ENCODE assay signal across 25 mouse cellular contexts in the genomic region with DNA sequence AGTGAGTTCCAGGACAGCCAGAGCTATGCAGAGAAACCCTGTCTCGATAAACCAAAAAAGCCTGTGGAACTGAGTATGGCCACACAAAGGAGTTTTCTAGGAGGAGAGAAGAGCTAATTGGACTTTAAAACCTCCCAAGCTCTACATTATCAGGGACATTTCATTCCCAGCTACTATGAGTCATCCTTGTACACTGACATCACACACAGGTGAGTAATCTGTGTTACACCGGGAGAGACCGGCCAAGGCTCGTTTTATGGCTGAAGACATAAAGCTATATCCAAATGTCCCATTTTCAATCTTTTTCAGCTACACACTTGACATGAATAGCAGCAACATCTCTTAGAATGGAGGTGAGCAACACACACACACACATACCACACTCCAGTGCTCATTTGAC.
DNase-seq lines count a peak whose midpoint lies in the region; ATAC-seq and TF ChIP-seq lines count a peak whose summit lies in the region.
"Had no signal": no experiment of that assay in that cellular context is flagged by ENCODE, and none has a peak within 500 bp of the region (broad histone marks: within the 10 kb centered on the region; RNA-seq: fewer than 3 reads in every experiment).

No protein-coding gene starts in this region.

- no peaks in the 10 kb centered on the region for H3K27me3 ChIP-seq in intestine, embryonic 16.5 days (replicated peaks; ENCODE audit: control insufficient read depth, insufficient read depth, low read length)
- H3K27me3 ChIP-seq in stomach, postnatal 0 days (ENCODE audit: control insufficient read depth, insufficient read depth, low read length): no peaks in the 10 kb centered on the region
- H3K27me3 ChIP-seq: CH12.LX; embryonic facial prominence, embryonic 13.5 days; embryonic facial prominence, embryonic 15.5 days; forebrain, embryonic 12.5 days had no signal

- no peak for TF ChIP-seq EP300 in stomach, postnatal 0 days (optimal IDR thresholded peaks at IDR 0.05)

- no peak overlapping the region for H3K27ac ChIP-seq in intestine, embryonic 16.5 days (ENCODE audit: low read length)
- no peak overlapping the region for H3K27ac ChIP-seq in stomach, postnatal 0 days (replicated peaks)
- H3K27ac ChIP-seq: embryonic facial prominence, embryonic 13.5 days; embryonic facial prominence, embryonic 15.5 days; forebrain, embryonic 10.5 days; forebrain, embryonic 12.5 days had no signal

- DNase-seq in brain, adult 2 months (ENCODE audit: low read depth, low spot score): peak; percentile 11
- DNase-seq in stomach, postnatal 0 days (ENCODE audit: low spot score): no peak
- no peak for DNase-seq in frontal cortex, postnatal 10 days (ENCODE audit: low spot score in 2 of 2)
- DNase-seq in heart, postnatal 36 days: no peak
- DNase-seq: adrenal gland, adult 2 months; adrenal gland, postnatal 10 days; adrenal gland, postnatal 25 days; B cell, adult 2 months; cerebellum, adult 11-12 months; cerebellum, adult 2 months; cerebellum, adult 9-10 months; cerebellum, postnatal 14 days; cerebellum, postnatal 36 days; embryo, embryonic 11 days had no signal

- ATAC-seq in intestine, embryonic 16.5 days: peak; percentile 83
- ATAC-seq in stomach, postnatal 0 days (ENCODE audit: low FRiP score, low TSS enrichment): 0 out of 2 replicates have a peak, but pooled peaks have one; percentile 72
- ATAC-seq: CD4-positive, CD25-positive, alpha-beta regulatory T cell, adult 4 months; forebrain, embryonic 14.5 days; forebrain, embryonic 16.5 days had no signal

- no peak overlapping the region for H3K9ac ChIP-seq in intestine, embryonic 16.5 days (ENCODE audit: low read depth, low read length)
- H3K9ac ChIP-seq in stomach, postnatal 0 days (ENCODE audit: low read length): no peak overlapping the region
- H3K9ac ChIP-seq: embryonic facial prominence, embryonic 13.5 days; embryonic facial prominence, embryonic 15.5 days; forebrain, embryonic 12.5 days had no signal

- no peak overlapping the region for H3K4me3 ChIP-seq in intestine, embryonic 16.5 days (ENCODE audit: low read length)
- no peak overlapping the region for H3K4me3 ChIP-seq in stomach, postnatal 0 days (ENCODE audit: low read depth, low read length)
- H3K4me3 ChIP-seq: embryonic facial prominence, embryonic 13.5 days; embryonic facial prominence, embryonic 15.5 days; erythroblast, embryonic 14.5 days; forebrain, embryonic 10.5 days; forebrain, embryonic 12.5 days had no signal

- TF ChIP-seq CTCF in stomach, postnatal 0 days (IDR thresholded peaks at IDR 0.05; ENCODE audit: low read depth): no peak

- intact Hi-C loops in heart, postnatal 36 days (cut with DNase I): no loop called here

- H3K4me1 ChIP-seq in intestine, embryonic 16.5 days (ENCODE audit: control insufficient read depth, insufficient read depth, low read length): no peaks in the 10 kb centered on the region
- H3K4me1 ChIP-seq in stomach, postnatal 0 days (replicated peaks; ENCODE audit: control insufficient read depth, insufficient read depth): no peaks in the 10 kb centered on the region
- H3K4me1 ChIP-seq: forebrain, embryonic 10.5 days; forebrain, embryonic 12.5 days had no signal

- no peaks in the 10 kb centered on the region for H3K36me3 ChIP-seq in intestine, embryonic 16.5 days (ENCODE audit: control insufficient read depth, insufficient read depth, low read length)
- no peaks in the 10 kb centered on the region for H3K36me3 ChIP-seq in stomach, postnatal 0 days (ENCODE audit: control insufficient read depth, insufficient read depth, low read length)
- H3K36me3 ChIP-seq: embryonic facial prominence, embryonic 13.5 days; embryonic facial prominence, embryonic 15.5 days; forebrain, embryonic 10.5 days; forebrain, embryonic 12.5 days; G1E had no signal

- H3K4me2 ChIP-seq in intestine, embryonic 16.5 days (ENCODE audit: low read depth, low read length): no peak overlapping the region
- H3K4me2 ChIP-seq in stomach, postnatal 0 days (replicated peaks; ENCODE audit: low read depth): no peak overlapping the region
- H3K4me2 ChIP-seq: embryonic facial prominence, embryonic 13.5 days; embryonic facial prominence, embryonic 15.5 days; forebrain, embryonic 12.5 days had no signal

- WGBS in intestine, embryonic 16.5 days: 84% methylated on average over 4 of the region's 4 CpGs
- whole genome bisulfite sequencing in stomach, postnatal 0 days: 66% methylated on average over 4 of the region's 4 CpGs

- no peaks in the 10 kb centered on the region for H3K9me3 ChIP-seq in intestine, embryonic 16.5 days (ENCODE audit: control insufficient read depth, low read length)
- no peaks in the 10 kb centered on the region for H3K9me3 ChIP-seq in stomach, postnatal 0 days (ENCODE audit: control insufficient read depth, low read length)
- H3K9me3 ChIP-seq: embryonic facial prominence, embryonic 13.5 days; embryonic facial prominence, embryonic 15.5 days; forebrain, embryonic 10.5 days; forebrain, embryonic 12.5 days; G1E had no signal
